In genomic region chr4:137781949-137782348, GRCm38 (mm10) we compare ENCODE assay signal across 17 mouse cellular contexts. TPM values are rescaled to one million over a fixed set of nuclear protein-coding genes. Genes with fewer than 3 reads are reported as not detected.
DNase-seq lines count a peak whose midpoint lies in the region; ATAC-seq and TF ChIP-seq lines count a peak whose summit lies in the region.
"Had no signal": no experiment of that assay in that cellular context is flagged by ENCODE, and none has a peak within 500 bp of the region (broad histone marks: within the 10 kb centered on the region; RNA-seq: fewer than 3 reads in every experiment).

No protein-coding gene starts in this region.

- H3K4me1 ChIP-seq in kidney, postnatal 0 days (replicated peaks; ENCODE audit: insufficient read depth, low read length): peaks cover 8% of the 10 kb centered on the region; the same call in 1 of the 2 replicates
- H3K4me1 ChIP-seq in liver, embryonic 12.5 days: peaks cover 5% of the 10 kb centered on the region
- no peaks in the 10 kb centered on the region; the same call in 1 of the 2 replicates for H3K4me1 ChIP-seq in liver, embryonic 16.5 days (ENCODE audit: control insufficient read depth, low read depth, low read length)
- H3K4me1 ChIP-seq: heart, embryonic 12.5 days had no signal

- H3K9me3 ChIP-seq in kidney, postnatal 0 days (replicated peaks; ENCODE audit: low read length): no peaks in the 10 kb centered on the region
- H3K9me3 ChIP-seq in liver, embryonic 12.5 days (replicated peaks): no peaks in the 10 kb centered on the region
- no peaks in the 10 kb centered on the region for H3K9me3 ChIP-seq in liver, embryonic 16.5 days (replicated peaks; ENCODE audit: control insufficient read depth, low read length)
- H3K9me3 ChIP-seq: embryonic facial prominence, embryonic 12.5 days; forebrain, embryonic 15.5 days; G1E; heart, embryonic 12.5 days; hindbrain, embryonic 10.5 days had no signal

- no peaks in the 10 kb centered on the region for H3K27me3 ChIP-seq in kidney, postnatal 0 days (ENCODE audit: insufficient read depth, low read length)
- H3K27me3 ChIP-seq in liver, embryonic 12.5 days (replicated peaks): peaks cover 35% of the 10 kb centered on the region
- no peaks in the 10 kb centered on the region for H3K27me3 ChIP-seq in liver, embryonic 16.5 days (ENCODE audit: control insufficient read depth, insufficient read depth, low read depth, low read length)
- H3K27me3 ChIP-seq: embryonic facial prominence, embryonic 12.5 days; forebrain, embryonic 15.5 days had no signal

- H3K4me2 ChIP-seq in kidney, postnatal 0 days (ENCODE audit: low read length): no peak overlapping the region
- H3K4me2 ChIP-seq in liver, embryonic 12.5 days: no peak overlapping the region
- H3K4me2 ChIP-seq in liver, embryonic 16.5 days (ENCODE audit: low read depth, low read length): no peak overlapping the region
- H3K4me2 ChIP-seq: embryonic facial prominence, embryonic 12.5 days; forebrain, embryonic 15.5 days; heart, embryonic 12.5 days; hindbrain, embryonic 14.5 days had no signal

- no peaks in the 10 kb centered on the region for H3K36me3 ChIP-seq in kidney, postnatal 0 days (ENCODE audit: insufficient read depth, low read length)
- no peaks in the 10 kb centered on the region for H3K36me3 ChIP-seq in liver, embryonic 12.5 days
- no peaks in the 10 kb centered on the region for H3K36me3 ChIP-seq in liver, embryonic 16.5 days (ENCODE audit: control insufficient read depth, insufficient read depth)
- H3K36me3 ChIP-seq: embryonic facial prominence, embryonic 12.5 days; forebrain, embryonic 15.5 days; G1E; heart, embryonic 12.5 days; hindbrain, embryonic 10.5 days had no signal

- DNase-seq in kidney, postnatal 0 days (ENCODE audit: low spot score): no peak
- no peak for DNase-seq in kidney, postnatal 36 days
- DNase-seq in right cerebral cortex, postnatal 10 days (ENCODE audit: low spot score in 2 of 2): no peak
- DNase-seq in thymus, postnatal 14 days: no peak
- DNase-seq: adrenal gland, adult 8-10 months; cerebellum, adult 2 months; cerebellum, postnatal 10 days; gastrocnemius, postnatal 10 days; heart, adult 2 months had no signal

- TF ChIP-seq CTCF in kidney, postnatal 0 days (IDR thresholded peaks at IDR 0.05; ENCODE audit: low read depth): 0 out of 2 replicates have a peak, but pooled peaks have one; percentile 3

- WGBS in kidney, postnatal 0 days: 75% methylated on average over 5 of the region's 5 CpGs
- WGBS in liver, embryonic 12.5 days (ENCODE audit: insufficient replicate concordance): 61% methylated on average over 5 of the region's 5 CpGs
- WGBS in liver, embryonic 16.5 days (ENCODE audit: insufficient replicate concordance): 58% methylated on average over 5 of the region's 5 CpGs

- no peak overlapping the region for H3K4me3 ChIP-seq in kidney, postnatal 0 days (replicated peaks; ENCODE audit: low read depth, low read length)
- H3K4me3 ChIP-seq in liver, embryonic 12.5 days: no peak overlapping the region
- no peak overlapping the region for H3K4me3 ChIP-seq in liver, embryonic 16.5 days (ENCODE audit: low read depth, low read length)
- H3K4me3 ChIP-seq: embryonic facial prominence, embryonic 12.5 days; forebrain, embryonic 15.5 days; heart, adult 2 months; heart, embryonic 12.5 days; hindbrain, embryonic 10.5 days had no signal

- no peak overlapping the region for H3K27ac ChIP-seq in kidney, postnatal 0 days
- H3K27ac ChIP-seq in liver, embryonic 12.5 days: no peak overlapping the region
- peak overlapping the region; percentile 34 for H3K27ac ChIP-seq in liver, embryonic 16.5 days (ENCODE audit: low read length)
- H3K27ac ChIP-seq: embryonic facial prominence, embryonic 12.5 days; forebrain, embryonic 15.5 days; heart, adult 2 months; hindbrain, embryonic 10.5 days; hindbrain, embryonic 14.5 days had no signal

- ATAC-seq in kidney, postnatal 0 days (replicated peaks; ENCODE audit: low FRiP score, low read depth): no peak
- peak; percentile 42; the same call in 1 of the 2 replicates for ATAC-seq in liver, embryonic 12.5 days
- peak; percentile 86 for ATAC-seq in liver, embryonic 16.5 days (ENCODE audit: low read depth)
- ATAC-seq: forebrain, embryonic 15.5 days had no signal

- no peak overlapping the region for H3K9ac ChIP-seq in kidney, postnatal 0 days (ENCODE audit: low read depth, low read length)
- H3K9ac ChIP-seq in liver, embryonic 12.5 days: no peak overlapping the region
- no peak overlapping the region for H3K9ac ChIP-seq in liver, embryonic 16.5 days (ENCODE audit: low read depth, low read length)
- H3K9ac ChIP-seq: embryonic facial prominence, embryonic 12.5 days; forebrain, embryonic 15.5 days; heart, embryonic 12.5 days; hindbrain, embryonic 14.5 days had no signal

RNA-seq across cellular contexts. Expression of gene Alpl, which starts 14.2 kb away (rescaled TPM):
- 34.3 and 37.5 TPM in 2 replicates for polyA plus RNA-seq in kidney, postnatal 0 days (2015; fragmentation: Nextera tagmentation; extraction: Ambion mirVana)
- 5.1 and 6.5 TPM in 2 replicates for polyA plus RNA-seq in liver, embryonic 12.5 days (2016; fragmentation: Nextera tagmentation; extraction: Ambion mirVana)
- polyA plus RNA-seq in liver, embryonic 16.5 days (2015; fragmentation: Nextera tagmentation; extraction: Ambion mirVana): 11.9 and 15.5 TPM in 2 replicates
- polyA plus RNA-seq: G1E had no signal
